Mouse (Mus musculus) R1 (cell line): ENCODE measurements around the gene Nosip.

ENCODE experiments used
- DNase-seq: peaks from one replicate; pipeline ENCODE4 v3.0.0-alpha.2; 2018; ENCODE audit warnings: low read depth, low spot score

The Nosip gene

DNA sequence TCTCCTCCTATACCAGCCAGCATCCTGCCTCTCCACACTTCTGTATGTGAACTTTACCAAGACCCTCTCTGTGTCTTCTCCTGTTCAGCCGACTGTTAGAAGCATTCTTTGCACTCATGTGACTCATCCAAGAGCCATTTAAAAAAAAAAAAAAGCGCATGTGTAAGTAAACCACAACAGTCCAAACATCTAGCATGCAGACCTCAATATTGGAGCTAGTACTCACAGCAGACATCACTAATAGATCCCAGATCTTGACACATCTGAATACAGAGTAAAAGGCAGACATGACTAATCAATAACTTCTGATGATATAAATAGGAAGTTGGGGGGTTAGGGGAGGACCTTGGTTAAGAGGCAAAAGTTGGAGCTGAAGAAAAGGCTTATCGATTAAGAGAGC lies 26.6 kb upstream of the Nosip start:
- no peak for DNase-seq

DNA sequence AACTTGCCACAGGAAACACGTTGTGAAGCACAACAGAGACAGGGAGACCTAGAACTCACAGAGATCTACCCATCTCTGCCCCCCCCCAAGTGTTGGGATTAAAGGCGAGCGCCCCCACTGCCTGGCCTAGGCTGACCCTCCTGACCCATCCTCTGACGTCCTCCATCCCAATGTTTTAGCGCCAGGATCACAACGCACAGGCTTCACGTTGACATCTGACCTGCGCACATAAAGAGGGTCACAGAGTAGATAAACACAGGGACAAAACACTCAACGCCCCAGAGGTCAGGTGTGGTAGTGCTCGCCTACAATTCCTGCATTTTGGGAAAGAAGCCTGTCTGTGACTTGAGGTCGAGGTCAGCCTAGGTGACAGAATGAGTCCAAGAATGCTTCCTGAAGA lies 25.5 kb upstream of the Nosip start:
- DNase-seq = no peak

- peak; percentile 84 for DNase-seq
Observed at GRCm38 (mm10) chr7:45037720-45038361, 24.4 kb upstream of the Nosip start.

DNA sequence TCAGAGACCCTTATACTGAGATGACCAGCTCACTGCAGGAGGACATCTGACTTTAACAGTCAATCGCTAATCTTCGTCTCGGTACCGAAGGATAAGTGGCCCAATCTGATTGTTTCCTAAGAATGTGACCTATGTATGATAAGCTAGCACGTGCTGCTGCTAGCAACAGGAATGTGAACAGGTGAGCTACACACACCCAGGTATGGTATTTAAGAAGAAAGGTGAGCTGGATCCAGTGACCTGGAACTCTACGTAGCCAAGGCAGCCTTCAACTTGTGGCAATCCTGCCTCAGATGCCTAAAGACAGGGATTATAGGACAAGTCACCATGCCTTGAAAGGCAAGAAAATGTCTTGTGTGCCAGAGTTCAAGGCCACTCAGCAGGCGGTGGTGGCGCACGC lies 23.8 kb upstream of the Nosip start:
- no peak for DNase-seq

DNA sequence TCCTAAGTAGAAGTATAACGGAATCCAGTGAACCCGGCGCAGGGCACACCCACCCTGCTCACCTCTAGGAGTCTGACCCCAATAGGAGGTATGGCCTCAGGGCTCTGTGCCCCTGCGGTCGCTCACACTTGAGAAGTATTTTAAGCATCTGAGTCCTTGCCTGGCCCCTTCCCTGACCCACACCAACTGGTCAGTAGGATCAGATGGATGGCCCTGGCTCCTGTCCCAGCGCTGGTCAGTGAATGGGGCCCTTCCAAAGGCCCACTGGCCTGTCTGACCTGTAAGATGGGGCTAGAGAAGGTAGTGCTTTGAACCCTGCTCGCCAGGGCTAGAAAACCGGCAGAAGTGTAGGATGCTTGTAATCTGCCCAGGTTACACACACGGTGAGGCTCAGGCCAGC lies 21.4 kb upstream of the Nosip start:
- no peak for DNase-seq

GRCm38 (mm10) chr7:45043307-45043706 lies 18.9 kb upstream of the Nosip start:
- DNase-seq = no peak

DNA sequence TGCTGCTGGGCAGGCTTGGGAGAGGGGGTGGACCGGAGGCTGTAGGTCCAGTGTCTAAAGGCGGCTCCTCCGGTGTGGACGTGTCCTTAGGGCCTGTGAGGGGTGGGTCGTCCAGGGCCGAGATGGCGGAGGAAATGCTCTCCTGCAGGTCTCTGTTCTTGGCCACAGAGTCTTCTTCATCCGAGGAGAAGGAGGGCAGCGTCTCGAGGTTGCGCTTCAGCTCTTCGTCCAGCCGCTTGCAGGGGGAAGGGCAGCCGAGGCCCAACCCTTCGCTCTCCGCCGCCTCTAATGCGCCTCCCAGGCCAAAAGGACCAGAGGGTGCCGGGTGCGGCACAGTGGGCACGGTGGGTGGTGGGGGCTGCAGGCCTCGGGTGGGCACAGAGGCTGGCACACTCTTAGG lies 16.5 kb upstream of the Nosip start:
- DNase-seq = no peak

DNA sequence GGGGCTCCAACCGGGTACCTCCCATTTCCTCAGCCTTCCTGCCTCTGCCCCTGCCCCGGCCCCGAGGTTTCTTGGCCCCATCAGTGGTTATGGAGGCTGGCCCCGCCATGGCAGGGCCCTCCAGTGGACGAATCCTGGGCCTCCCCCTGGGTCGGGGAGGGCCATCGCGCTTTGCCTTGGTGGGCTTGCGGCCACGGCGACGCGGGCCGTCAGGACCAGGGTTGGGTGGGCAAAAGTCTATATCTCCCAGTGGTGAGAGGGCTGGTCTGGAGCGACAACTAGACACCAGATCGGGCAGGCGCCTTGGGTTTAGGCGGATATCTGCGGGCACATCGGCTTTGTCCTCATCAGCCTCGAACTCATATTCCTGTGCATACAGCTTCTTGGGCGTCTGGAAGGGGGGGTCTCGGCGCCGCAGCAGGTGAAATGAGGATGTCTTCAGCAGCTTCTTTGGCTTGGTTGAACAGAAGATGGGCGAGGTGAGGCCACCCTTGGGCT lies 15.3 kb upstream of the Nosip start:
- DNase-seq = no peak

DNA sequence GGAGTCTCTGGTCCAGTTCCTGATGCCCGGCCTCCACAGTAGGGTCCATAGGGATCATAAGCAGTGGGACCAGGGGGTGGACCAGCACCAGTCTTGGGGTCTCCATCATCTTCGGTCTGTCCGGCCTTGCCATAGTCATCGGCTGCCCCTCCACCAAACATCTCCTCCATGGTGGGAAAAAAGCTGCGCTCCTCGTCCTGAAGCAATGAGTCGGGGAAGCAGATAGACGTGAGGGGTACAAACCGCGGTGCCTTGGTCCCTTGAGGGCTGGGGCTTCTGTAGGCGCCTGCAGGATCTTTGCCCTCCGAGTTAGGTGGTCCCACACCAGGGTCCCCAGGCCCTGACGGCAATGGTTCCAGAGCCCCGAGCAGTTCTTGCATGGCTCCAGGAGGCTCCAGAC lies 14.7 kb upstream of the Nosip start:
- DNase-seq = no peak

DNA sequence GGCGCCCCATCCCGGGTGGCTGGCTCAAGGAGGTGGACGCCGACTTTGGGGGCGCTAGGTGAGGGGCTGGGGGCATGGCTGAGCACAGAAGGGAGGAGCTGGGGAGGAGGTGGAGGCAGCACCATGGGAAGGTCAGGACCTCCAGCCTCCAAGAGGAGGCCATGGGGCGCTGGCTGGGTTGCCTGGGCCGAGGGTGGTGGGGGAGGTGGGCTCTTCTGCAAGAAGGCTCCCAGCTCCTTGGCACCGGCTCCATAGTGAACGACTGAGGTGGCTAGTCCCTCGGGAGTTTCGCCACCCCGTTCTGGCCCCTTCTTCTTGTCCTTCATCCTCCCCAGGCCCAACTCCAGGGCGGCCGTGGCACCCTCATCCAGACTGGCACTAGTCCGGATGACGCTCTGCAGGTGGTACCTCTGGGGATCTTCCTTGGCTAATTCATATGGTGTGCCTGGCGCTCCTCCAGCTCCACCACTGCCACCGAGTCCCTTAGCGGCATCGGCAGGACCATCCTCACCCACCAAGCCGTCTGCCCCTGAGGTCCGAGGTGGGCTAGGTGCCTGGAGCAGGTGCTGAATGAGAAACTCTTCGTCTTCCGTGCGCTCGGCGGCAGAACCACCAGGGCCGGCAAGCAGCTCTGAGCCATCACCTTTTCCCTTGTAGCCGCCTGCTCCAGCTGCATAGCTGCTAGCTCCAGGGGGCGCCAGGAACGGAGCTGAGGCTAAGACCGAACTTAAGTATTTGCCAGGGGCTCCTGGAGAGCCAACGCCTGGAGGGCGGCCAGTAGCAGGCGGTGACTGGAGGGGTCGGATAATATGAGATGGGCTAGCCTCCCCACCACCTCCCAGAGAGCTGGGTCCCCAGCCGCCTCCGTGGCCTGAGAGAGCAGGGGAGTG lies 14.0 kb upstream of the Nosip start:
- peak; percentile 55 for DNase-seq

GRCm38 (mm10) chr7:45048923-45049657 lies 13.1 kb upstream of the Nosip start:
- DNase-seq = no peak

- peak; percentile 99 for DNase-seq
Observed at GRCm38 (mm10) chr7:45050945-45051600, 11.2 kb upstream of the Nosip start.

GRCm38 (mm10) chr7:45051601-45051974 lies 10.6 kb upstream of the Nosip start:
- DNase-seq = no peak

- peak; percentile 68 for DNase-seq
Observed at GRCm38 (mm10) chr7:45052181-45052861, 9.9 kb upstream of the Nosip start.

DNA sequence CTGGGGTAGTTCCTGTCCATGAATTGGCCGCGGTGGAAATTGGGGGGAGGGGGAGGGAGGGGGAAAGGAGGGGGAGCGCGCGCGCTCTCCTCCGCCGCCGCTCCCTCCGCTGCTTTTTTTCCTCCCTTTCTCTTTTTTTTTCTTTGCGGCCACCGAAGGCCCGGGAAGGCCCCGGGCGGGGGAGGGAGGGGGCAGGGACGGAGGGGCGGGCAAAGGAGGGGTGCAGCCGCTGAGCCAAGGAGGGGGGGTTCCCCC lies 9.4 kb upstream of the Nosip start, which contains the start of gene Prr12:
Prr12 (minus strand) TSS at position 20 of the 255 bp plus-strand sequence.
- no peak for DNase-seq

DNA sequence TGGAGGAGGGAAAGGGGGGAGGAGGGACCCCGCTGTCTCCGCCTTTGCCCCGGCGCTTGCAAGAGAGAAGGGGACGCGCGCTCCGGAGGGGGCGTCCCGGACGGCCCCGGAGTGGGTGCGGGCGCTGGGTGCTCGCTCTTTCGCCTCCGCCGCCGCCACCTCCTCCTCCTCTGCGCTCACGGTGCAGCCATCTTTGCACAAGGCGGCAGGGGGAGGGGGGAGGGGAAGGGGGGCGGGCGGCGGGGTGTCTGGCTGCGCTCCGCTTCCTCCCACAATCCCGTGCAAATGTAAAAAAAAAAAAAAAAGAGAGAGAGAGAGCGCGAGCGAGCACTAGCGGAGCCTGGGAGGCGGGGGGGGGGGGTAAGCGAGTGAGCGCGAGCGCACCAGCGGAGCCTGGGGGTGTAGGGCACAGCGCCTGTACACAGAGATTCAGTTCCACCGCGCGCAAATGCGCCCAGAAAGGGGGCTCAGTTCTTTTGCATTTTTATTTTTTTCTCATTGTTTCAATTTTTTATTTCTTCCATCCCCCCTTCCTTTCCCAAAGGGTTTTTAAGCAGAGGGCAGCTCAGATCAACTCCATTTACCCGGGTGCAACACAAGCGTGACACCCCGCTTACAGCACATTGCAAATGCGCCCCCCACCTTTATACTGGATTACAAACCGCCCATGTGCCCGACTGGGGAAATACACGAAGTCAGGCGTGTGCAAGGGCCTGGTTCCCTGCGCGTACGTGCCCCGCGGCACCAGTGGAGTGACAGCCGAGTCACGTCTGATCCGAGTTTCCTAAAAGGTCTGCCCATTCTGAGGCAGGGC lies 8.9 kb upstream of the Nosip start:
- peak; percentile 79 for DNase-seq

DNA sequence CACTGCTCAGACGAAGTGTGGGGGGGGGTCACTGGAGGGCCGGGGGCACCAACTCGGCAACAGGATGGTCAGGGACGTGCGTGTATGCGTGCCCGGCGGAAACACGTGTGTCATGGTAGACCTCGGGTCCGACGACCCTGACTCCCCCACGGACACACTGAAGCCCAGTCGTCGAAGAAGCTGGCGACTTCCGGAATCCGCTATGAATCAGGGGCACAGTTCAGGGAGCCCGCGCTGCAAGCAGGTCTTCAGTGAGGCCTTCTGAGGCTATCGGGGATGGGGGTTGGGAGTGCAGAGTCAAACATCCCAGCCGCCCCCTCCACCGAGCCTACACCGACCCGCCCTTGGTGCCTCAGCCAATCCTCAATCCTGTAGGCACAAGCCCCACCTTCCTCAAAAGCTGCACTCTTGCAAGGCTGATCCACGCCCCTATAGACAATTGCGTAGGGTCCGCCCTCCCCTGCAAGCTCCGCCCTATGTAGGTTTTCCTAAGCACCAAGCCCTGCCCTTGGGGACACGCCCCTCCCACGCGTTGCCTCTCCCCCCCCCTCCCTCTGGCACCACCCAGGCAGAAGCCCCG lies 8.2 kb upstream of the Nosip start:
- peak; percentile 100 for DNase-seq

DNA sequence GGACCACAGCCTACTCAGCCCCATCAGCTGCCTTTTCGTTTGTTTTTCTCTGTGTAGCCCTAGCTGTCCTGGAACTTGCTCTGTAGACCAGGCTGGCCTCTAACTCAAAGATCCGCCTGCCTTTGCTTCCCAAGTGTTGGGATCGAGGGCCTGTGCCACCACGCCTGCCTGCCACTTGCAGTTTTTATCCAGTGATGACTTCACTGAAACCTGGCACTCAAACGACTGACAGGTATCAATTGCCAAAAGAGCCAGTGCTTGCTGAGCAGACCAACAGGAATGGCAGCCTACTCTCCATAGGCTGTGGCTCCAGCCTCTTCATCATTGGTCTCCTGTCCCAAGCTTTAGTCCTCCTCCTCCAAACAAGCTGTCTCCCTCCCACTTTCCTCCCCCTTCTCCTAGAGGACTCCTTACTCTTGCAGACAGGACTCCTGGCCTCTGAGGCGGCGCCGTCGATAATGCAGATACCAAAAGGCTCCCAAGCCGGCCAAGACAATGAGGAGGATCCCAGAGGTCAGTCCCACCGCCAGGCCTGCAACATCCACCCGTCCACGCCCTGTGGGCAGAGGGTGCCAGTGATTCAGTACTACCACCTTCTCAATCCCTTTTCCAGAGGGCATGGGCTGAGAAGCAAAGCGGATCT lies 5.8 kb upstream of the Nosip start:
- no peak for DNase-seq

GRCm38 (mm10) chr7:45056972-45057348 lies 5.3 kb upstream of the Nosip start:
- no peak for DNase-seq
